Mouse (Mus musculus) lung, embryonic 14.5 days (tissue): ENCODE results near the gene Pde4c. TPM values are rescaled to one million over a fixed set of nuclear protein-coding genes. Genes with fewer than 3 reads are reported as not detected.

Experiments
- ATAC-seq: fragments of 200-750 bp; cut with Nextera tagmentation; 2 replicates; pipeline ENCODE4 v1.8.0; 2017; ENCODE audit warnings: mild to moderate bottlenecking, moderate TSS enrichment, moderate library complexity; ENCODE audit not compliant: insufficient read depth
- DNase-seq: peaks from one replicate; pipeline ENCODE4 v3.0.0-alpha.2; 2015
- H3K27ac ChIP-seq: fragments of 300-500 bp; sonication (generic); 2 replicates; pipeline ENCODE4 v1.5.1; 2014; ENCODE audit warnings: low read depth, mild to moderate bottlenecking, moderate library complexity
- H3K27me3 ChIP-seq: fragments of 300-500 bp; sonication (generic); 2 replicates; pipeline ENCODE4 v1.6.1; 2014; ENCODE audit warnings: low read length, control low read depth; ENCODE audit not compliant: insufficient read depth
- H3K36me3 ChIP-seq: fragments of 300-500 bp; sonication (generic); 2 replicates; pipeline ENCODE4 v1.6.1; 2014; ENCODE audit warnings: control low read depth; ENCODE audit not compliant: insufficient read depth
- H3K4me1 ChIP-seq: fragments of 300-500 bp; sonication (generic); 2 replicates; pipeline ENCODE4 v1.6.1; 2014; ENCODE audit warnings: antibody characterized with exemption, control low read depth; ENCODE audit not compliant: insufficient read depth
- H3K4me2 ChIP-seq: fragments of 300-500 bp; sonication (generic); 2 replicates; pipeline ENCODE4 v1.6.1; 2014; ENCODE audit warnings: mild to moderate bottlenecking
- H3K4me3 ChIP-seq: fragments of 300-500 bp; sonication (generic); 2 replicates; pipeline ENCODE4 v1.5.1; 2014; ENCODE audit warnings: low read depth, low read length
- H3K9ac ChIP-seq: fragments of 300-500 bp; sonication (generic); 2 replicates; pipeline ENCODE4 v1.6.1; 2014
- H3K9me3 ChIP-seq: fragments of 300-500 bp; sonication (generic); 2 replicates; pipeline ENCODE4 v1.6.1; 2016; ENCODE audit warnings: low read depth, low read length, control low read depth
- CTCF ChIP-seq: IDR thresholded peaks from 2 replicates; pipeline ENCODE4 v1.5.1; 2016; ENCODE audit warnings: antibody characterized with exemption, low read depth
- WGBS: fragments of 180-500 bp; shearing (Covaris S2); extraction: QIAGEN DNeasy Blood & Tissue Kit; methylation state at CpG from one replicate; pipeline ENCODE4 v1.1.7; 2014; 5-methylcytosine and 5-hydroxymethylcytosine counted together
- polyA plus RNA-seq: library from polyadenylated mRNA; unstranded; fragments of >200 nt; fragmentation: Nextera tagmentation; extraction: Ambion mirVana; gene quantifications from 2 replicates; pipeline ENCODE4 v1.2.1, GENCODE M21; 2014

The Pde4c gene
- polyA plus RNA-seq, 1 experiment from 2014 or later, result 0.17 TPM

DNA sequence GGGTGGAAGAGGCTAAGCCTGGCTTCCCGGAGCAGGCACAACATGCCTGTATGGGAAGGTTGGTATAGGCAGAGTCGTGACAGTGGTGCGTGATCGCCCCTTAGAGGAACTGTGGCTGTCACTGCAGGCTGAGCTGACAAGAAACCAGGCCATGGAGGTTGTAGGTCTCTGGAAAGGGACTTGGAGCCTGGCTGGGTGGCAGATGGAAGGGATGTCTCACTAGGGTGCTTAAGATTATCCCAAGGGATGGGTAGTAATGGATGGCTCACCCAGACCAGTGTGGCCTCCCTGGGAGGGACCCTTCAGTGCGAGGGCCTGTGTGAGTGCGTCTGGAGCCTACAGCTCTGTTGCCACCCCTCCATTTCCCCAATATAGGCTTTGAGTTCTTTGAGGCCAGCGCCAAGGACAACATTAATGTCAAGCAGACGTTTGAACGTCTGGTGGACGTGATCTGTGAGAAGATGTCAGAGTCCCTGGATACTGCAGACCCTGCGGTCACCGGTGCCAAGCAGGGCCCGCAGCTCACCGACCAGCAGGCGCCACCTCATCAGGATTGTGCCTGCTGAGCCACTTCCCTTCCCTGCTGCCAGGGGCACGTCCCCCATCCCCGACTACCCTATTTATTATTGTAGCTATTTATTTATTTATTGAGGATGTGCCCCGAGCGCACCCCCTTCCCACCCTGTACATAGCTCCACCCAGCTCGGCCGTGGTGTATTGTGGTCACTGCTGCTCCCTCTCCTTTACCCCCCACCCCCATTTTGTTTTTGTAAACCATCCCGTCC is 34.2 kb downstream of the Pde4c start:
- H3K27ac ChIP-seq, result no peak overlapping the region
- H3K4me2 ChIP-seq, result no peak overlapping the region
- no peak overlapping the region for H3K9ac ChIP-seq
- peak; percentile 61 for TF ChIP-seq CTCF
- 68% methylated on average over 22 of the region's 22 CpGs for WGBS
- peak; percentile 55 for DNase-seq
- H3K36me3 ChIP-seq, result peaks cover 18% of the 10 kb centered on the region; the same call in 1 of the 2 replicates
- H3K4me1 ChIP-seq, result peaks cover 26% of the 10 kb centered on the region
- H3K27me3 ChIP-seq, result no peaks in the 10 kb centered on the region
- no peaks in the 10 kb centered on the region for H3K9me3 ChIP-seq
- no peak for ATAC-seq
- no peak overlapping the region for H3K4me3 ChIP-seq

DNA sequence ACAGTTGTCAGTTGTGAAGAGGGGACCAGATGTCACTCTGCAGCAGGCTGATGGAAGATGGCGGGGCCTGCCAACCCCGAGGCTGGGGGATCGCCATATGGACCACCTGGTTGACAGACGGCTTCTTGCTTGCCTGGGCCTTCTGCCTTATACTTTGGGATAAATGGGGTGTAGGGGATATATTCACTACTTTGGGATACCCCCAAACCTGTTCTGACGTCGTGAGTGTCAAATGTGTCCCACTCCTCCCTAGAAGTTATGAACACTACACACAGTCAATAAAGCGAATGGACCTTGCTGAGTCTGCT is 34.7 kb downstream of the Pde4c start:
- Histone ChIP-seq H3K27me3 (no peaks in the 10 kb centered on the region), H3K4me1 (peaks cover 23% of the 10 kb centered on the region), H3K9me3 (no peaks in the 10 kb centered on the region), H3K4me3 (no peak overlapping the region), H3K9ac (no peak overlapping the region), H3K27ac (no peak overlapping the region), H3K36me3 (peaks cover 22% of the 10 kb centered on the region; the same call in 1 of the 2 replicates), H3K4me2 (no peak overlapping the region)
- DNase-seq (no peak), ATAC-seq (no peak)
- 75% methylated on average over 7 of the region's 7 CpGs for WGBS
- no peak for TF ChIP-seq CTCF

- Histone ChIP-seq H3K36me3 (peaks cover 22% of the 10 kb centered on the region; the same call in 1 of the 2 replicates), H3K4me2 (no peak overlapping the region; the same call in 1 of the 2 replicates), H3K4me3 (no peak overlapping the region), H3K27ac (peak overlapping the region; percentile 38; the same call in 1 of the 2 replicates), H3K9me3 (no peaks in the 10 kb centered on the region), H3K9ac (no peak overlapping the region), H3K27me3 (no peaks in the 10 kb centered on the region), H3K4me1 (peaks cover 17% of the 10 kb centered on the region)
- ATAC-seq, result no peak
- peak; percentile 40 for DNase-seq
- WGBS, result 57% methylated on average over 19 of the region's 19 CpGs
- TF ChIP-seq CTCF, result no peak
Observed at GRCm38 (mm10) chr8:70758616-70759561, 35.4 kb downstream of the Pde4c start.

GRCm38 (mm10) chr8:70760350-70760749 is 36.8 kb downstream of the Pde4c start:
- no peak for TF ChIP-seq CTCF

DNA sequence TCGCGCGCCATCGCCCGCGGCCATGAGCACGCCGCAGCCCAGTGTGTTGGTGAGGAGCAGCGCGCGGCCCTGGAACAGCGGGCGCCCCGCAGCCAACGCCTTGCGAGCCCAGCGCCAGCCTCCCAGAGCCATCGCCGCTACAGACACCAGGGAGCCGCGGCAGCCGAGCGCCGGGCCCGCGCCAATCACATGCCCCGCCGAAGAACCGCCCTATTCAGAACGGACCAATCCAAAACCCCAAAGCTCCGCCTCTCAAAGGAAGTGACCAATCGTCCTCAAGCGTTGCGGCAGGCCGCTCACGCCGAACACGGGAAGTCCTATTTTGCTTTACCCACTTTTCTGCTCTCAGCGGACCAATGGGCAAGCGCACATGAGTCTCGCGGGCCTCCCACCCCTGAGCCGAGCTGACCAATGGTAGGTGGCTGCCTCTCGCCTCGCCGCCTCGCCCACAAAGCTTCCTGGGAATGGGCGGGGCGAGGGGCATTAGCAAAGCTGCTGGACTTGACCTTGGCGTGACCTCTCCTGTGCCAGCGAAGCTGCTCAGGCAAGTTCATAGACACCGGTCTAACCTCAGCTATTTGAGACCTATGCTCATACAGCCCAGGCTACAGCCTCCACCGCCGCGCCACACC is 37.4 kb downstream of the Pde4c start, which contains the start of gene Mpv17l2:
Gene Mpv17l2, minus strand, starts transcription at position 172 of the 632 bp plus-strand sequence.
- Histone ChIP-seq H3K4me2 (peak within 1 kb of the TSS; percentile 100), H3K4me1 (peaks cover 8% of the 10 kb centered on the region; the same call in 1 of the 2 replicates), H3K36me3 (peaks cover 22% of the 10 kb centered on the region; the same call in 1 of the 2 replicates), H3K27me3 (no peaks in the 10 kb centered on the region), H3K9ac (peak within 1 kb of the TSS; percentile 75), H3K9me3 (no peaks in the 10 kb centered on the region), H3K27ac (peak within 1 kb of the TSS; percentile 73), H3K4me3 (peak within 1 kb of the TSS; percentile 70)
- TF ChIP-seq CTCF, result no peak
- DNase-seq (peak; percentile 99), ATAC-seq (peak; percentile 96)
- WGBS, result under 1% methylated on average over 55 of the region's 55 CpGs

More at GRCm38 (mm10) chr8:70760350-70760749, 36.8 kb downstream of the Pde4c start:
- WGBS, result under 1% methylated on average over 22 of the region's 22 CpGs
- H3K36me3 ChIP-seq, result peaks cover 22% of the 10 kb centered on the region; the same call in 1 of the 2 replicates
- peak overlapping the region; percentile 73 for H3K27ac ChIP-seq
- peak overlapping the region; percentile 75 for H3K9ac ChIP-seq
- H3K4me2 ChIP-seq, result peak overlapping the region; percentile 100
- no peaks in the 10 kb centered on the region for H3K27me3 ChIP-seq
- H3K4me1 ChIP-seq, result peaks cover 12% of the 10 kb centered on the region; the same call in 1 of the 2 replicates
- peak; percentile 25 for DNase-seq
- H3K9me3 ChIP-seq, result no peaks in the 10 kb centered on the region
- ATAC-seq, result no peak; the same call in 1 of the 2 replicates
- H3K4me3 ChIP-seq, result peak overlapping the region; percentile 70

DNA sequence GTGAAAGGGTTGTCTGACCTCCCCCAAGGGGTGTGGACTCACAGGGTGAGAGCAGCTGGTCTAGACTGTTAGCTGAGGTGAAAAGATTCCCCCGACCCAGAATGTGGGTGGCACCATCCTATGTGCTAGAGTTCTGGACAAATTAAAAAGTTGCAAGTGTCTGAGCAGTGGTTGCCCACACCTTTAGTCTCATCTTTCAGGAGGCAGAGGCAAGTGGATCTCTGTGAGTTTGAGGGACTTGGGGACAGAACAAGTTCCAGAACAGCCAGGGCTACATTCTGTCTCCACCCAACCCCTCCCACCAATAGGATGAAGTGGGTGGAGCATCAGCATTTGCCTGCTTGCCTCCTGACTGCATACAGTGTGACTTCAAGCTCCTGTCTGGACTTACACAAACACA is 38.6 kb downstream of the Pde4c start:
- no peak overlapping the region for H3K9ac ChIP-seq
- WGBS, result 79% methylated on average over 1 of the region's 1 CpGs
- TF ChIP-seq CTCF, result no peak
- no peaks in the 10 kb centered on the region for H3K27me3 ChIP-seq
- no peak overlapping the region for H3K4me2 ChIP-seq
- ATAC-seq (no peak), DNase-seq (no peak)
- no peaks in the 10 kb centered on the region for H3K9me3 ChIP-seq
- peaks cover 16% of the 10 kb centered on the region; the same call in 1 of the 2 replicates for H3K36me3 ChIP-seq
- peaks cover 8% of the 10 kb centered on the region; the same call in 1 of the 2 replicates for H3K4me1 ChIP-seq
- H3K4me3 ChIP-seq, result no peak overlapping the region
- no peak overlapping the region for H3K27ac ChIP-seq
